Mouse (Mus musculus): ENCODE measurements around the gene Tlcd2. TPM values are rescaled to one million over a fixed set of nuclear protein-coding genes. Genes with fewer than 3 reads are reported as not detected.

Gene Tlcd2
- polyA plus RNA-seq, 1 experiment from 2014 or later = 24.5 TPM

GRCm38 (mm10) chr11:75429019-75429705, 32.4 kb upstream of the Tlcd2 start:
- Histone ChIP-seq H3K4me2 (no peak overlapping the region), H3K9ac (no peak overlapping the region), H3K9me3 (replicated peaks) (no peaks in the 10 kb centered on the region), H3K4me1 (no peaks in the 10 kb centered on the region), H3K4me3 (replicated peaks) (no peak overlapping the region), H3K36me3 (no peaks in the 10 kb centered on the region), H3K27me3 (no peaks in the 10 kb centered on the region), H3K27ac (no peak overlapping the region)
- WGBS = 86% methylated on average over 9 of the region's 9 CpGs
- no peak for ATAC-seq (replicated peaks; ENCODE audit: low FRiP score)

GRCm38 (mm10) chr11:75431307-75431706, 30.2 kb upstream of the Tlcd2 start:
- Histone ChIP-seq H3K9me3 (replicated peaks) (no peaks in the 10 kb centered on the region), H3K27ac (no peak overlapping the region), H3K4me1 (no peaks in the 10 kb centered on the region), H3K9ac (no peak overlapping the region), H3K27me3 (no peaks in the 10 kb centered on the region), H3K4me2 (no peak overlapping the region), H3K4me3 (replicated peaks) (no peak overlapping the region), H3K36me3 (no peaks in the 10 kb centered on the region)
- ATAC-seq (replicated peaks; ENCODE audit: low FRiP score) = no peak
- 78% methylated on average over 11 of the region's 11 CpGs for WGBS

- no peaks in the 10 kb centered on the region for H3K4me1 ChIP-seq
- H3K4me3 ChIP-seq (replicated peaks) = no peak overlapping the region
- no peak for ATAC-seq (replicated peaks; ENCODE audit: low FRiP score)
- no peak overlapping the region for H3K9ac ChIP-seq
- H3K27ac ChIP-seq = no peak overlapping the region
- H3K27me3 ChIP-seq = no peaks in the 10 kb centered on the region
- H3K36me3 ChIP-seq = no peaks in the 10 kb centered on the region
- 90% methylated on average over 5 of the region's 5 CpGs for WGBS
- H3K9me3 ChIP-seq (replicated peaks) = no peaks in the 10 kb centered on the region
- H3K4me2 ChIP-seq = no peak overlapping the region
Observed at GRCm38 (mm10) chr11:75434138-75434537, 27.4 kb upstream of the Tlcd2 start.

- H3K9ac ChIP-seq = no peak overlapping the region
- WGBS = 82% methylated on average over 13 of the region's 13 CpGs
Observed at GRCm38 (mm10) chr11:75438194-75438593, 23.3 kb upstream of the Tlcd2 start.

GRCm38 (mm10) chr11:75438804-75439203, 22.7 kb upstream of the Tlcd2 start:
- H3K27me3 ChIP-seq = no peaks in the 10 kb centered on the region
- H3K9me3 ChIP-seq (replicated peaks) = no peaks in the 10 kb centered on the region
- ATAC-seq (replicated peaks; ENCODE audit: low FRiP score) = no peak
- H3K27ac ChIP-seq = no peak overlapping the region
- peaks cover 13% of the 10 kb centered on the region; the same call in 1 of the 2 replicates for H3K36me3 ChIP-seq
- H3K9ac ChIP-seq = no peak overlapping the region
- peaks cover 4% of the 10 kb centered on the region for H3K4me1 ChIP-seq
- no peak overlapping the region for H3K4me3 ChIP-seq (replicated peaks)
- 91% methylated on average over 3 of the region's 3 CpGs for WGBS
- peak overlapping the region; percentile 19; the same call in 1 of the 2 replicates for H3K4me2 ChIP-seq

More at GRCm38 (mm10) chr11:75438194-75438593, 23.3 kb upstream of the Tlcd2 start:
- H3K9me3 ChIP-seq (replicated peaks) = no peaks in the 10 kb centered on the region
- H3K27ac ChIP-seq = no peak overlapping the region
- no peaks in the 10 kb centered on the region for H3K4me1 ChIP-seq
- no peak overlapping the region for H3K4me2 ChIP-seq
- no peak for ATAC-seq (replicated peaks; ENCODE audit: low FRiP score)
- no peak overlapping the region for H3K4me3 ChIP-seq (replicated peaks)
- H3K36me3 ChIP-seq = peaks cover 13% of the 10 kb centered on the region; the same call in 1 of the 2 replicates
- no peaks in the 10 kb centered on the region for H3K27me3 ChIP-seq

GRCm38 (mm10) chr11:75439363-75439762, 22.2 kb upstream of the Tlcd2 start, which contains the start of gene Serpinf2:
Gene Serpinf2 (minus strand): TSS chr11:75439591.
- 68% methylated on average over 6 of the region's 6 CpGs for WGBS
- Histone ChIP-seq H3K27me3 (no peaks in the 10 kb centered on the region), H3K36me3 (peaks cover 13% of the 10 kb centered on the region), H3K9ac (no peak within 1 kb of the TSS), H3K4me3 (replicated peaks) (no peak within 1 kb of the TSS), H3K27ac (no peak within 1 kb of the TSS), H3K4me2 (peak within 1 kb of the TSS; percentile 19; the same call in 1 of the 2 replicates), H3K9me3 (replicated peaks) (no peaks in the 10 kb centered on the region), H3K4me1 (peaks cover 10% of the 10 kb centered on the region)
- no peak for ATAC-seq (replicated peaks; ENCODE audit: low FRiP score)

- H3K4me3 ChIP-seq (replicated peaks) = no peak overlapping the region
- no peak for ATAC-seq (replicated peaks; ENCODE audit: low FRiP score)
- no peaks in the 10 kb centered on the region for H3K9me3 ChIP-seq (replicated peaks)
- H3K9ac ChIP-seq = no peak overlapping the region
- no peak overlapping the region for H3K27ac ChIP-seq
- H3K4me1 ChIP-seq = peaks cover 12% of the 10 kb centered on the region
- H3K4me2 ChIP-seq = no peak overlapping the region
- 85% methylated on average over 3 of the region's 3 CpGs for WGBS
- H3K36me3 ChIP-seq = peaks cover 13% of the 10 kb centered on the region
- H3K27me3 ChIP-seq = no peaks in the 10 kb centered on the region
Observed at GRCm38 (mm10) chr11:75439951-75440350, 21.6 kb upstream of the Tlcd2 start.

- peaks cover 12% of the 10 kb centered on the region for H3K4me1 ChIP-seq
- no peaks in the 10 kb centered on the region for H3K27me3 ChIP-seq
- H3K36me3 ChIP-seq = peaks cover 24% of the 10 kb centered on the region
- H3K9ac ChIP-seq = no peak overlapping the region
- ATAC-seq (replicated peaks; ENCODE audit: low FRiP score) = no peak
- no peak overlapping the region for H3K4me3 ChIP-seq (replicated peaks)
- no peak overlapping the region for H3K4me2 ChIP-seq
- H3K9me3 ChIP-seq (replicated peaks) = no peaks in the 10 kb centered on the region
- no peak overlapping the region for H3K27ac ChIP-seq
- WGBS = 81% methylated on average over 7 of the region's 7 CpGs
Observed at GRCm38 (mm10) chr11:75441034-75441433, 20.5 kb upstream of the Tlcd2 start.

GRCm38 (mm10) chr11:75441601-75442000, 19.9 kb upstream of the Tlcd2 start:
- no peak overlapping the region for H3K27ac ChIP-seq
- no peaks in the 10 kb centered on the region for H3K27me3 ChIP-seq
- ATAC-seq (replicated peaks; ENCODE audit: low FRiP score) = no peak
- H3K4me2 ChIP-seq = no peak overlapping the region
- peaks cover 12% of the 10 kb centered on the region for H3K4me1 ChIP-seq
- 88% methylated on average over 16 of the region's 16 CpGs for WGBS
- H3K4me3 ChIP-seq (replicated peaks) = no peak overlapping the region
- no peaks in the 10 kb centered on the region for H3K9me3 ChIP-seq (replicated peaks)
- no peak overlapping the region for H3K9ac ChIP-seq
- peaks cover 24% of the 10 kb centered on the region for H3K36me3 ChIP-seq

- 37% methylated on average over 8 of the region's 8 CpGs for WGBS
- no peaks in the 10 kb centered on the region for H3K27me3 ChIP-seq
- H3K4me3 ChIP-seq (replicated peaks) = no peak overlapping the region
- peaks cover 12% of the 10 kb centered on the region for H3K4me1 ChIP-seq
- ATAC-seq (replicated peaks; ENCODE audit: low FRiP score) = peak; percentile 75
- no peak overlapping the region for H3K4me2 ChIP-seq
- peak overlapping the region; percentile 34; the same call in 1 of the 2 replicates for H3K27ac ChIP-seq
- H3K9ac ChIP-seq = no peak overlapping the region
- H3K9me3 ChIP-seq (replicated peaks) = no peaks in the 10 kb centered on the region
- peaks cover 44% of the 10 kb centered on the region for H3K36me3 ChIP-seq
Observed at GRCm38 (mm10) chr11:75443711-75444110, 17.8 kb upstream of the Tlcd2 start.

- Histone ChIP-seq H3K4me1 (peaks cover 28% of the 10 kb centered on the region), H3K27ac (no peak overlapping the region), H3K4me3 (replicated peaks) (no peak overlapping the region), H3K9me3 (replicated peaks) (no peaks in the 10 kb centered on the region), H3K36me3 (peaks cover 48% of the 10 kb centered on the region), H3K27me3 (no peaks in the 10 kb centered on the region), H3K4me2 (no peak overlapping the region), H3K9ac (no peak overlapping the region)
- no peak for ATAC-seq (replicated peaks; ENCODE audit: low FRiP score)
- WGBS = 86% methylated on average over 3 of the region's 3 CpGs
Observed at GRCm38 (mm10) chr11:75448575-75448974, 12.9 kb upstream of the Tlcd2 start.

GRCm38 (mm10) chr11:75449695-75450094, 11.8 kb upstream of the Tlcd2 start:
- Histone ChIP-seq H3K36me3 (peaks cover 48% of the 10 kb centered on the region), H3K27me3 (no peaks in the 10 kb centered on the region), H3K4me3 (replicated peaks) (no peak overlapping the region), H3K27ac (no peak overlapping the region), H3K4me2 (no peak overlapping the region), H3K9ac (no peak overlapping the region), H3K4me1 (peaks cover 27% of the 10 kb centered on the region), H3K9me3 (replicated peaks) (no peaks in the 10 kb centered on the region)
- WGBS = 75% methylated on average over 7 of the region's 7 CpGs
- ATAC-seq (replicated peaks; ENCODE audit: low FRiP score) = 0 out of 2 replicates have a peak, but pooled peaks have one; percentile 10
